Mouse (Mus musculus): ENCODE results near the gene Krtcap2. TPM values are rescaled to one million over a fixed set of nuclear protein-coding genes. Genes with fewer than 3 reads are reported as not detected.

Krtcap2 gene
- polyA plus RNA-seq, 1 experiment from 2014 or later, result 282 TPM

- no peaks in the 10 kb centered on the region for H3K9me3 ChIP-seq (replicated peaks)
- 72% methylated on average over 3 of the region's 3 CpGs for WGBS
- no peak for DNase-seq (ENCODE audit: low spot score)
- H3K4me1 ChIP-seq, result peaks cover 8% of the 10 kb centered on the region
- H3K36me3 ChIP-seq, result no peaks in the 10 kb centered on the region
- H3K4me3 ChIP-seq, result no peak overlapping the region
- H3K27me3 ChIP-seq (ENCODE audit: low read depth, poor library complexity, severe bottlenecking), result peaks cover 15% of the 10 kb centered on the region
- H3K27ac ChIP-seq (replicated peaks), result no peak overlapping the region
Observed at GRCm38 (mm10) chr3:89260211-89260610, 14.4 kb downstream of the Krtcap2 start.

DNA sequence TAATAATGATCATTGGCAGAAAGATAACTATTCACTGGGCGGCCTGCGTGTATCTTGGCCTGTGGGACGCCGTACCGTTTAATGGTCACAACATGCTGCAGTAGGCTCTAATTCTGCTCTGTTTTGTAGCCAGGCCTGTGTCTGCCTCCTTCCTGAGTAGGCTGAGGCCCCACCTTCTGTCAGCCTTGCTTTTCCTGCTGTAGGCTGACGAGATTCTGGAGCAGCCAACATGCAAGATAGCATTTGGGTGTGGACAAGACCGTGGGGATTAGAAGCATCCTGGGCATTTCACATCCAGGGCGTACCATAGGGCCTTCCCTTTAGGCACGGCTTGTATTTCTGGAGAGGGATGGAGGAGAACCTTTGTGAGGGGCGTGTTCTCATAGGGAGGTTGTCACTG is 16.7 kb downstream of the Krtcap2 start:
- Histone ChIP-seq H3K27ac (replicated peaks) (no peak overlapping the region), H3K36me3 (no peaks in the 10 kb centered on the region), H3K4me3 (no peak overlapping the region), H3K27me3 (ENCODE audit: low read depth, poor library complexity, severe bottlenecking) (peaks cover 15% of the 10 kb centered on the region), H3K9me3 (replicated peaks) (no peaks in the 10 kb centered on the region), H3K4me1 (peaks cover 20% of the 10 kb centered on the region)
- no peak for DNase-seq (ENCODE audit: low spot score)
- WGBS, result 78% methylated on average over 10 of the region's 10 CpGs

GRCm38 (mm10) chr3:89266439-89266893 is 20.7 kb downstream of the Krtcap2 start:
- under 1% methylated on average over 20 of the region's 20 CpGs for WGBS
- Histone ChIP-seq H3K9me3 (replicated peaks) (no peaks in the 10 kb centered on the region), H3K4me1 (peaks cover 45% of the 10 kb centered on the region), H3K27me3 (ENCODE audit: low read depth, poor library complexity, severe bottlenecking) (peaks cover 29% of the 10 kb centered on the region), H3K27ac (replicated peaks) (peak overlapping the region; percentile 83), H3K36me3 (peaks cover 5% of the 10 kb centered on the region; the same call in 1 of the 2 replicates), H3K4me3 (peak overlapping the region; percentile 70)
- DNase-seq (ENCODE audit: low spot score), result peak; percentile 80

DNA sequence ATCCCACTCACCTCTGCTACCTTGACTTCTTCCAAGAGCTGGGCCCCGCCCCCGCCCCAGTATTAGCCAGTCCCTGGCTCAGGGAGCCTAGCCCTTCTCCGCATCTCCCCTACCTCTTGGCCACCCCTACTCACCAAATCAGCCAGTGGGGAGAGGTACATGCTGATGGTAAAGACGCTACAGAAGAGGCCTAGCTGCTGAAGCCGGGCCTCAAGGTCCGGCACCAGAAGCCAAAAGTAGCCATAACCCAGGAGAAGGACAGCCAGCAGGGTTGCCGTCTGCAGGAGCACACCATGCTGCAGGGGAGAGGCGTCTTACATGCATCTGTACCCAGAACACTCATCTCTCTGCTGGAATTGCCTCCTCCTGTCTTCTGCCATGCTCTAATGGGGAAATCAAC is 23.1 kb downstream of the Krtcap2 start:
- WGBS, result 51% methylated on average over 8 of the region's 8 CpGs
- no peaks in the 10 kb centered on the region for H3K9me3 ChIP-seq (replicated peaks)
- peak overlapping the region; percentile 23; the same call in 1 of the 2 replicates for H3K4me3 ChIP-seq
- H3K4me1 ChIP-seq, result peaks cover 45% of the 10 kb centered on the region
- H3K36me3 ChIP-seq, result peaks cover 5% of the 10 kb centered on the region; the same call in 1 of the 2 replicates
- H3K27me3 ChIP-seq (ENCODE audit: low read depth, poor library complexity, severe bottlenecking), result peaks cover 42% of the 10 kb centered on the region
- DNase-seq (ENCODE audit: low spot score), result no peak
- no peak overlapping the region for H3K27ac ChIP-seq (replicated peaks)

GRCm38 (mm10) chr3:89270051-89270755 is 24.4 kb downstream of the Krtcap2 start, which contains the start of gene Slc50a1:
TSS of gene Slc50a1 (minus strand) at chr3:89270570.
- H3K4me3 ChIP-seq, result peak within 1 kb of the TSS; percentile 66
- 6% methylated on average over 39 of the region's 39 CpGs for WGBS
- H3K9me3 ChIP-seq (replicated peaks), result no peaks in the 10 kb centered on the region
- H3K36me3 ChIP-seq, result peaks cover 5% of the 10 kb centered on the region; the same call in 1 of the 2 replicates
- peak; percentile 78 for DNase-seq (ENCODE audit: low spot score)
- H3K27ac ChIP-seq (replicated peaks), result peak within 1 kb of the TSS; percentile 86
- H3K4me1 ChIP-seq, result peaks cover 45% of the 10 kb centered on the region
- H3K27me3 ChIP-seq (ENCODE audit: low read depth, poor library complexity, severe bottlenecking), result peaks cover 42% of the 10 kb centered on the region

DNA sequence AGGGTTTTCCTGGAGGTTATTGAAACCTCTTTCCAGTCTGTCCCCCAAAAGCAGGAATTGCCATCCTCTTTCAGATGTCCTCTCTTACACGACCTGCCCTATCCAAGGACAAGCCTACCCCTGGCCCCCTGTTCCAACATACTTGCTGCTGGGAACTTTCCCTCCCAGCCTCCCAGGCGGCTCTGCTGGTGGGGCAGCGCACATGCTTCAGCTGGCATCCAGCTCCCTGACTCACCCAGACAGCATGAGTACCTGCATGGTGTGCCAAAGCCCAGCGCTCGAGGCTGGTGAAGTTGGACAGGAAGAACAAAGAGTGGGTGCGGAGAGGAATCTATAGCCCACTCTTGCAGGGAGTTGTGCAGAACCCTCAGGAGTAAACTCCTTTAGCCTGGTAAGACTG is 25.1 kb downstream of the Krtcap2 start:
- Histone ChIP-seq H3K9me3 (replicated peaks) (no peaks in the 10 kb centered on the region), H3K4me1 (peaks cover 44% of the 10 kb centered on the region), H3K36me3 (peaks cover 5% of the 10 kb centered on the region; the same call in 1 of the 2 replicates), H3K27me3 (ENCODE audit: low read depth, poor library complexity, severe bottlenecking) (peaks cover 46% of the 10 kb centered on the region), H3K4me3 (peak overlapping the region; percentile 66), H3K27ac (replicated peaks) (peak overlapping the region; percentile 86)
- WGBS, result 72% methylated on average over 6 of the region's 6 CpGs
- DNase-seq (ENCODE audit: low spot score), result no peak

GRCm38 (mm10) chr3:89271760-89272159 is 26.0 kb downstream of the Krtcap2 start:
- 77% methylated on average over 6 of the region's 6 CpGs for WGBS
- Histone ChIP-seq H3K9me3 (replicated peaks) (no peaks in the 10 kb centered on the region), H3K4me3 (no peak overlapping the region), H3K27me3 (ENCODE audit: low read depth, poor library complexity, severe bottlenecking) (peaks cover 54% of the 10 kb centered on the region), H3K36me3 (peaks cover 5% of the 10 kb centered on the region; the same call in 1 of the 2 replicates), H3K27ac (replicated peaks) (no peak overlapping the region; the same call in 1 of the 2 replicates), H3K4me1 (peaks cover 39% of the 10 kb centered on the region)
- no peak for DNase-seq (ENCODE audit: low spot score)

DNA sequence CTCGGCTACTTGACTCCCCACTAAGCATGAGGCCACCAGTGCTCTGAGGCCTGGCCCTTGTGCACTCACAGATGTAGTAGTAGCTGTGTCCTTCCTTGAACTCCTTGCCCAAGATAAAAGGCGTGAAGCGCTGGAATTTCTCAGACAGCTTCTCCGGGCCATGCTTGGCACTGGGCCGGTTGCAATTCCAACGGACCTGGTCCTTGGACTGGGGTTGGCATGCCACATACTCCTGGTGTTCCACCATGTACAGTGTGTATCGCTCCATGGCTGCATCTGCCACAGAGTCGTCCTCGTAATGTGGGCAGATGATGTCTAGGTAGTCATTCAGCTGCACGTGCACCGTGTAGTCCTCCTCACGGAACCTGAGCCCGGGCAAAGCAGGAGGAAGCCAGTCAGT is 30.3 kb downstream of the Krtcap2 start:
- H3K9me3 ChIP-seq (replicated peaks), result no peaks in the 10 kb centered on the region
- 90% methylated on average over 13 of the region's 13 CpGs for WGBS
- no peaks in the 10 kb centered on the region for H3K36me3 ChIP-seq
- DNase-seq (ENCODE audit: low spot score), result no peak
- H3K4me1 ChIP-seq, result peaks cover 33% of the 10 kb centered on the region
- H3K4me3 ChIP-seq, result no peak overlapping the region
- H3K27me3 ChIP-seq (ENCODE audit: low read depth, poor library complexity, severe bottlenecking), result peaks cover 73% of the 10 kb centered on the region
- H3K27ac ChIP-seq (replicated peaks), result no peak overlapping the region

- 57% methylated on average over 14 of the region's 14 CpGs for WGBS
- no peaks in the 10 kb centered on the region for H3K9me3 ChIP-seq (replicated peaks)
- DNase-seq (ENCODE audit: low spot score), result no peak
- H3K4me3 ChIP-seq, result peak overlapping the region; percentile 22
- H3K27ac ChIP-seq (replicated peaks), result peak overlapping the region; percentile 25; the same call in 1 of the 2 replicates
- H3K36me3 ChIP-seq, result no peaks in the 10 kb centered on the region
- peaks cover 72% of the 10 kb centered on the region for H3K27me3 ChIP-seq (ENCODE audit: low read depth, poor library complexity, severe bottlenecking)
- H3K4me1 ChIP-seq, result peaks cover 46% of the 10 kb centered on the region
Observed at GRCm38 (mm10) chr3:89277281-89278021, 31.7 kb downstream of the Krtcap2 start.

DNA sequence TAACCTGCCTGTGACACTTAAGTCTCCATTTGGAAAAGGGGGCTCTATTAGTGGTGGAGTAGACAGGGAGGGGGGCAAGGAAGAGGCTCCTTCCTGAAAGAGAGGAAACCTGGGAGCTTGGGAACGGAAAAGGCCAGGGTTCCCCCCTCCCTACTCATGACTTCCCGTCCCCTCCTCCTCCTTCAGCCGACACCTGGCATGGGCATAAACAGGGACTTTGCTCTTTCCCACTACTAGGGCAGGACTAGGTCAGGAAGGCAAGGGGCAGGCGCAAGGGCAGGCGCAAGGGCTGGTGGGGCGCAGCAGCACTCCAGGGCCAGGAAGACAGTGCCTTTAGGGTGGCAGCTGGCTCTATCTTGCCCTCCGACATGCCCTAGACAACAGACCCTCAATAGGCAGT is 32.3 kb downstream of the Krtcap2 start:
- Histone ChIP-seq H3K4me3 (0 out of 2 replicates have a peak overlapping the region, but pooled peaks have one; percentile 5), H3K36me3 (no peaks in the 10 kb centered on the region), H3K27ac (replicated peaks) (no peak overlapping the region), H3K9me3 (replicated peaks) (no peaks in the 10 kb centered on the region), H3K4me1 (peaks cover 46% of the 10 kb centered on the region), H3K27me3 (ENCODE audit: low read depth, poor library complexity, severe bottlenecking) (peaks cover 72% of the 10 kb centered on the region)
- DNase-seq (ENCODE audit: low spot score), result no peak
- WGBS, result 61% methylated on average over 7 of the region's 7 CpGs

DNA sequence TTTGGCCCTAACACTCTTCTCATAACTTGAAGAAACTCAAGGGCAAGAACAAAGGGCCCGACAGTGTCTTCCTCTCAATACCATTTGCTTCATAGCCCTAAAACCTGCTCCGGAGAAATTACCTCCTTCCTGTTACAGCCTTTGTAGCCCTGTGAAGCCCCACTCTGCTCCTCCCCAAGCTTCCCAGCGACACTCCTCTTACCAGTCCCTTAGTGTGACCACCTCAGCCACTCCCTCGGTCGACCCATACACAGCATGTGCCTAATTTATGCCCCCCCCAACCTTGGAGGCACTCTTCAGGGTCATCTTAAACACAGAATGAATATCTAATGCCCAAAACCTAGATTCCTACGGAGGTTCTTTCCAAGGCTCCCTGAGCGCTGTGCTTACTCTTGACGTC is 32.9 kb downstream of the Krtcap2 start:
- Histone ChIP-seq H3K36me3 (no peaks in the 10 kb centered on the region), H3K27me3 (ENCODE audit: low read depth, poor library complexity, severe bottlenecking) (peaks cover 72% of the 10 kb centered on the region), H3K4me1 (peaks cover 46% of the 10 kb centered on the region), H3K9me3 (replicated peaks) (no peaks in the 10 kb centered on the region), H3K27ac (replicated peaks) (no peak overlapping the region), H3K4me3 (peak overlapping the region; percentile 61)
- WGBS, result 23% methylated on average over 8 of the region's 8 CpGs
- no peak for DNase-seq (ENCODE audit: low spot score)

DNA sequence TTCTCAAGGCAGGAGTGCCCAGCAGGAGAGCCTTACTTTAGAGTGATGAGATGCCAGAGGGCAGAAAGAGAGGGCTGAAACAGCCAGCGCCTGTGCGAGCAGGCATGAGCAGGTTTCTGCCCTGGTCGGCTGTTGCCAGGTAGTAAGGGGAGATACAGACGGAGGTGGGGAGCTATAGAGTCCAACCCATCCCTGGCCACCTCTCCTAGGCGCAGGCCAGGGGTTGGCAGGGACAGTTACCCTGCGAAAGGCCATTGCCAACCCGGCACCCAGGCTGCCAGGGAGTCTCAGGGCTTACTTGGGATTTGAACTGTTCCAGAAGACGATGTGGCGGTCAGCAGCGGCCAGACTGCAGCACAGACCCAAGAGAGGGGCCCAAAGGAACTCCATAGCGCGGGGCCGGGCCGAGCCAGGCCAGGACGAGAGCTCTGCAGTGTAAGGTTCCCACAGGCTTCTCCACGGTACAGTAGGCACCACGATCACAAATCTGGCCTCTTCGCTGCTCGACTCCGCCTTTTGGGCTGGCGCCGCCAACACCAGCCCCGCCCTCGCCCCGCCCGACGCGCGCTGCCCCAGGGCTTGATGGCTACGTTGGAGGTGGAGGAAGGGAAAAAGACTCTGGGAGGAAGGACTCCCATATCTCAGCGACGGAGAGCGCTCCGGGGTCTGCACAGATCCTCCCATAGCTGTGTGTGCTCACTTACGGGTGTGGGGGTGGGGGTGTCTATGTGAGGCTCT is 33.6 kb downstream of the Krtcap2 start:
- WGBS, result 2% methylated on average over 35 of the region's 35 CpGs
- Histone ChIP-seq H3K27ac (replicated peaks) (peak overlapping the region; percentile 74), H3K27me3 (ENCODE audit: low read depth, poor library complexity, severe bottlenecking) (peaks cover 72% of the 10 kb centered on the region), H3K9me3 (replicated peaks) (no peaks in the 10 kb centered on the region), H3K36me3 (no peaks in the 10 kb centered on the region), H3K4me3 (peak overlapping the region; percentile 61), H3K4me1 (peaks cover 46% of the 10 kb centered on the region)
- DNase-seq (ENCODE audit: low spot score), result peak; percentile 76
